Mouse (Mus musculus) kidney, embryonic 16.5 days (tissue): Measurements from ENCODE around the gene Add2. TPM values are rescaled to one million over a fixed set of nuclear protein-coding genes. Genes with fewer than 3 reads are reported as not detected.

Experiments used
- ATAC-seq: fragments of 200-750 bp; cut with Nextera tagmentation; 2 replicates; pipeline ENCODE4 v1.8.0; 2017; ENCODE audit warnings: moderate TSS enrichment; ENCODE audit not compliant: low FRiP score, low TSS enrichment
- H3K27ac ChIP-seq: fragments of 300-500 bp; sonication (generic); 2 replicates; pipeline ENCODE4 v1.5.1; 2014; ENCODE audit warnings: low read length
- H3K27me3 ChIP-seq: fragments of 300-500 bp; sonication (generic); 2 replicates; pipeline ENCODE4 v1.6.1; 2014; ENCODE audit warnings: low read length, control low read depth, mixed read lengths; ENCODE audit not compliant: insufficient read depth
- H3K36me3 ChIP-seq: fragments of 300-500 bp; sonication (generic); 2 replicates; pipeline ENCODE4 v1.6.1; 2014; ENCODE audit warnings: low read length, control low read depth, mixed read lengths; ENCODE audit not compliant: insufficient read depth
- H3K4me1 ChIP-seq: fragments of 300-500 bp; sonication (generic); 2 replicates; pipeline ENCODE4 v1.6.1; 2014; ENCODE audit warnings: low read length, control low read depth, mixed read lengths; ENCODE audit not compliant: insufficient read depth
- H3K4me2 ChIP-seq: fragments of 300-500 bp; sonication (generic); replicated peaks from 2 replicates; pipeline ENCODE4 v1.6.1; 2014; ENCODE audit warnings: low read depth, low read length
- H3K4me3 ChIP-seq: fragments of 300-500 bp; sonication (generic); 2 replicates; pipeline ENCODE4 v1.5.1; 2014; ENCODE audit warnings: mild to moderate bottlenecking, low read length
- H3K9ac ChIP-seq: fragments of 300-500 bp; sonication (generic); replicated peaks from 2 replicates; pipeline ENCODE4 v1.6.1; 2014; ENCODE audit warnings: low read length
- H3K9me3 ChIP-seq: fragments of 300-500 bp; sonication (generic); 2 replicates; pipeline ENCODE4 v1.6.1; 2016; ENCODE audit warnings: low read length, control low read depth
- WGBS: fragments of 180-500 bp; shearing (Covaris S2); extraction: QIAGEN DNeasy Blood & Tissue Kit; methylation state at CpG from one replicate; pipeline ENCODE4 v1.1.7; 2014; 5-methylcytosine and 5-hydroxymethylcytosine counted together
- polyA plus RNA-seq: library from polyadenylated mRNA; unstranded; fragments of >200 nt; fragmentation: Nextera tagmentation; extraction: Ambion mirVana; gene quantifications from 2 replicates; pipeline ENCODE4 v1.2.1, GENCODE M21; 2015

Add2 gene
- polyA plus RNA-seq, 1 experiment from 2014 or later: 5.0 TPM

DNA sequence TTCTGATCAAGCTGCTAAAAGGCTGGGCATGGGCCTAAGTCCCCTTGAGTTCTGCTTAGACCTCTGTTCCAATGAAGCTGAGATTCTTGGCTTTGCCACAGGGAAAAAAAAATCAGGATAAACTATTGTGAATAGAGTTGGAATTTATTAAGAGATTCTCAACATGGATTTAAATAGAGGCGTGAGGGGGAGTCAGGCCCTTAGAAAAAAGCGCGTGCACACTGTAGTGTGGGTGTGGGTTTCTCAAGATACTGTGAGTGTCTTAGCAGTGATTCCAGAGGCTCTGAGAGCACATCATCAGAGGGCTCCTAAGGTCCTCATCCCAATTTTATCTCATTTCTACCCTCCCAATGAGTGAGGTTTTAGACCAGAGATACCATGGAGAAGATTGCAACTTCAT, 31.7 kb downstream of the Add2 start:
- Histone ChIP-seq H3K4me1 (no peaks in the 10 kb centered on the region), H3K27ac (no peak overlapping the region), H3K4me3 (no peak overlapping the region), H3K4me2 (no peak overlapping the region), H3K9ac (no peak overlapping the region), H3K27me3 (no peaks in the 10 kb centered on the region), H3K9me3 (no peaks in the 10 kb centered on the region), H3K36me3 (no peaks in the 10 kb centered on the region)
- WGBS: 93% methylated on average over 3 of the region's 3 CpGs
- no peak for ATAC-seq

DNA sequence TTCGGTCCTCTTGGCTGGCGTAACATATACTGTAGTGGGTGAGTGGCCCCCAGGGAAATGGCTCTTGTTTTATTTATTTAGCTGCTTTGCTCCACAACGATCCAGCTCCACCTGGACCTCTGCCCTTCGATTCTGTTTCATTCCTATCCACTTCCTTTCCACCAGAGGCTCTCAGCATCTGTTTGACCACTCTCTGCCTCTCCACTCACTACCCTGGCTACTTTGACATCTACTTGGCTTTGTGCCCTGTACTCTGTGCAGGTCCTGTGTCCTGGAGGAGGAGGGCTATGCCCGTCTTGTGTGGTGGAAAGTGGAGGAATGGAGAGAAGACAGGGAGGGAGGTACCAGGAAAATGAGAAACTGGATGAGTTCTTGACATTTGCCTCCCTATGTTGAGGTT, 33.7 kb downstream of the Add2 start:
- WGBS: 43% methylated on average over 5 of the region's 5 CpGs
- Histone ChIP-seq H3K4me1 (no peaks in the 10 kb centered on the region), H3K27me3 (no peaks in the 10 kb centered on the region), H3K9me3 (no peaks in the 10 kb centered on the region), H3K4me3 (no peak overlapping the region), H3K27ac (no peak overlapping the region), H3K4me2 (no peak overlapping the region), H3K36me3 (no peaks in the 10 kb centered on the region), H3K9ac (no peak overlapping the region)
- ATAC-seq: no peak

DNA sequence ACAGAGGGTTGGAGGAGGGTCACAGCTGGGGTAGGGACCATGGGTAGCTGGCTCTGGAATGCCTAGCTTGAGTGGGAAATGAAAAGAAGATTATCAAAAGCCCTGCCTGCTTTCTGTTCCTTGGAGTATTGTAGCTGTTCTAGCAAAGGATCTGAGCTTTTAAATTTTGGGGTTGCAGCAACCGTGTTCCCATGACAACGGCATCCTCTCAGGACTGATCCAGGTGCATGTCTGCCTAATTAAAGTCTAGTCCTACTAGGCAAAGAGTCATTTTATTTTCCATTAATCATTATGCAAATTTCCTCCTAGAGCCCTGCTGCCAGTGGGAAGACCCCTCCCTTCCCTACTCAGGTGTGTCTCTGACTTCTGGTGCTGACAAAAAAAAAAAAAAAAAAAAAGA, 34.2 kb downstream of the Add2 start:
- no peak overlapping the region for H3K9ac ChIP-seq
- H3K9me3 ChIP-seq: no peaks in the 10 kb centered on the region
- 97% methylated on average over 2 of the region's 2 CpGs for WGBS
- H3K36me3 ChIP-seq: no peaks in the 10 kb centered on the region
- no peak overlapping the region for H3K4me3 ChIP-seq
- no peak overlapping the region for H3K27ac ChIP-seq
- no peak for ATAC-seq
- H3K27me3 ChIP-seq: no peaks in the 10 kb centered on the region
- no peaks in the 10 kb centered on the region for H3K4me1 ChIP-seq
- no peak overlapping the region for H3K4me2 ChIP-seq

DNA sequence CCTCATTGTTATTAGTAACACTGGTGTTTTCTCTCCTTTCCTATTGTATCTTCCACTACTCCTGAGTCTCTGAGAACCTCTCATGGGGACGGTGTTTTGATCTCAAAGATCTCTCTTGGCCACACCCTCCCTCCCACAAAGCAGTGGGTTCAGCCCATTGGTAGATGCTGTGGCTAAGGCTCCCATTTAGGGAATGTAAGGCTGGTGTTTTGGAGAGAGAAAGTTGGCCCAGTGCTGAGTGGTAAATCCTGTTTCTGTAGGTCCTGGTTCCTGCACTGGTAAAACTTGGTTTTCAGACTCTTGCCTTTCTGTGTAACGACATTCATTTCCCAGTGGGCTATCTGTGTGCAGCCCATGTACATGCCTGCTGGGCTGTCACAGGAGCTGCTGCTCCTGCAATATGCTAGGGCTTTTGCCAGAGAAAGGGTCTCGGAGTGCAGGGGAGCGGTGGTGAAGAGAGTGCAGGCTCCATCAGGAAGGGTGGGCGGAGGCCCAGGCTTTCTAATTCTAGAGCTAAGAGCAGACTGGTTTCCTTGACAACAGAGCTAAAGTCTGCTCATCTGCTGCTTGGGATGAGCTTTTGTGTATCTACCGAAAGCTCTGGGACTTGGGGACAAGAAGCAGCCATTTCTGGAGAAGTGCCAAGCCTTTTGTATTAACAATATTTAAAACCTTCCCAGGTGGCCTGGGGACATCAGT, 36.0 kb downstream of the Add2 start:
- Histone ChIP-seq H3K4me2 (no peak overlapping the region), H3K36me3 (no peaks in the 10 kb centered on the region), H3K9ac (no peak overlapping the region), H3K9me3 (no peaks in the 10 kb centered on the region), H3K27me3 (no peaks in the 10 kb centered on the region), H3K4me1 (no peaks in the 10 kb centered on the region), H3K27ac (no peak overlapping the region), H3K4me3 (no peak overlapping the region)
- no peak for ATAC-seq
- 68% methylated on average over 6 of the region's 6 CpGs for WGBS

DNA sequence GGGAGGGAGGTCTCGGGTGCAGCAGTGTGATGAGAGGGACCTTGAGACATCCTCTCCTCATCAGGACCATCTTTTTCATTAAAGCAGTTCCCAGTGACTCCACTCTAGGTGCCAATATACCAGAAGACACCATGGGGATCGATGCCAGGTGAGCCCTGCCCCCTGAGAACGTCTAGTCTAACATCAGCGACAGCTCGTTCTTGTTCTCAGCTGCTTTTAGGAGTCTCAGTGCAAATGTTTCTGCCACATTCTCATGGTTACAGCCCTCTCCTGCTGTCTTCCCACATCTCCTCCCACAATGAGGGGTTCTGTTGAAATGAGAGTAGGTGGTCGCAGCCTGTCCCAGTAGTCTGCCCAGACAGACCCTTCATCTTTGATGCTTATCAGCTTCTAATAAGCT, 38.2 kb downstream of the Add2 start:
- Histone ChIP-seq H3K27ac (no peak overlapping the region), H3K4me1 (no peaks in the 10 kb centered on the region)

DNA sequence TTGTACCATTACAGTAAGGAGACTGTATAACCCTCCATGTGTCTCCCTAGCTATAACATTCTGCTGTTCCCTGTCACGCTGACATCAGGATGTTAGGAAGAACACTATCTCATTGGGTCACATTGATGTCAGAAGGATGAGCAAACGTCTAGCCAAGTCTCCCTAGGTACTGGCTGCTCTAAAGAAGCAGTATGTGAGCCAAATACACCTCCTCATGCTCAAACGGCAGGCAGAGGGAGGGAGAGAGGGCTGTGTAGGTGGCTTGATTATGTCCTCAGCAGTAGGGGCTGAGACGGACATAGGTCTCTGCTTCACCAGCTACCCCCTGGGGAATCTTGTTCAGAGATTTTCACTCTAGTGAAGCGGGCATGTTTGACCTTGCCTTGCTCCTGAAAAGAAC, 38.7 kb downstream of the Add2 start:
- H3K4me2 ChIP-seq: no peak overlapping the region
- H3K27ac ChIP-seq: no peak overlapping the region
- H3K9me3 ChIP-seq: no peaks in the 10 kb centered on the region
- no peak for ATAC-seq
- no peak overlapping the region for H3K9ac ChIP-seq
- H3K4me3 ChIP-seq: no peak overlapping the region
- WGBS: 56% methylated on average over 5 of the region's 5 CpGs
- no peaks in the 10 kb centered on the region for H3K4me1 ChIP-seq
- H3K36me3 ChIP-seq: no peaks in the 10 kb centered on the region
- H3K27me3 ChIP-seq: no peaks in the 10 kb centered on the region

More for the DNA sequence above, 38.2 kb downstream of the Add2 start:
- 78% methylated on average over 6 of the region's 6 CpGs for WGBS
- Histone ChIP-seq H3K36me3 (no peaks in the 10 kb centered on the region), H3K4me2 (no peak overlapping the region), H3K4me3 (no peak overlapping the region), H3K27me3 (no peaks in the 10 kb centered on the region), H3K9me3 (no peaks in the 10 kb centered on the region), H3K9ac (no peak overlapping the region)
- no peak for ATAC-seq

DNA sequence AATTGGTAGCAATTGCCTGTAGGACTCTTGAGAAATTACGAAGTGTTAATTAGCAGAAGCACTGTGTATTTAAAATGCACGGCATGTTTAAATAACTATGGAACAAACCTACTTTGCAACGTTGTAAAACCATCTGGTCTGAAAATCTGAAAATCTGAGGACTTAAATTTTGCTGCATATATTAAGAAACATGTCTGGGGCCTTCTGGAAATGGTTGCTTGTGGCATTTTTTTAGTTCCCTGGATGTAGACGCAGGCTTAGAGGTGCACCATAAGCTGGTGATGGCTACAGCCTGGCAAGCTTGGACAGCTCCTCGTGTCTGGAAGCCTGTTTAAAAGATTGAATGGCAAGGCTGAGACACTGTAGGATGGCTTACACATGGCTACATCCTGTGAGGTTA, 40.5 kb downstream of the Add2 start:
- Histone ChIP-seq H3K27me3 (no peaks in the 10 kb centered on the region), H3K27ac (no peak overlapping the region), H3K36me3 (no peaks in the 10 kb centered on the region), H3K9me3 (no peaks in the 10 kb centered on the region), H3K4me2 (no peak overlapping the region), H3K4me3 (no peak overlapping the region), H3K4me1 (no peaks in the 10 kb centered on the region), H3K9ac (no peak overlapping the region)
- WGBS: 71% methylated on average over 5 of the region's 5 CpGs
- no peak for ATAC-seq

DNA sequence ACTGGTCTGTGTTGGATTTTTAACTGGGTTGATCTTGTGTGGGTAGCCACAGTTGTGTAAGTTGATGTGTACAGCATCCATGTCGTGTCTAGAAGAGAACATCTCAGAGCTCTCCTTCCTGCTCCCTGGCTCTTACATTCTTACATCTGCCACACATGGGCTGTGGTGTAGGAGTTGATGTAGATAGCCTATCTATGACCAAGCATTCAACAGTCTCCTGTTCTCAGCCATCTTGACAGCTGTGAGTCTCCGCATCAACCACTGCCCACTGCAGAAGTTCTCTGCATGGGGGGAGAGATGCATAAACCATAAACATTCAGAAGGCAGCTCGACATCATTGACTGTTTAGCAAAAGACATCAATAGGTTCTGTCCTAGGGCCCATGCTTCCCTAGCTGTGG, 41.4 kb downstream of the Add2 start:
- Histone ChIP-seq H3K36me3 (no peaks in the 10 kb centered on the region), H3K4me1 (no peaks in the 10 kb centered on the region), H3K4me2 (no peak overlapping the region), H3K27ac (no peak overlapping the region), H3K9me3 (no peaks in the 10 kb centered on the region), H3K27me3 (no peaks in the 10 kb centered on the region), H3K4me3 (no peak overlapping the region), H3K9ac (no peak overlapping the region)
- 86% methylated on average over 3 of the region's 3 CpGs for WGBS
- no peak for ATAC-seq

DNA sequence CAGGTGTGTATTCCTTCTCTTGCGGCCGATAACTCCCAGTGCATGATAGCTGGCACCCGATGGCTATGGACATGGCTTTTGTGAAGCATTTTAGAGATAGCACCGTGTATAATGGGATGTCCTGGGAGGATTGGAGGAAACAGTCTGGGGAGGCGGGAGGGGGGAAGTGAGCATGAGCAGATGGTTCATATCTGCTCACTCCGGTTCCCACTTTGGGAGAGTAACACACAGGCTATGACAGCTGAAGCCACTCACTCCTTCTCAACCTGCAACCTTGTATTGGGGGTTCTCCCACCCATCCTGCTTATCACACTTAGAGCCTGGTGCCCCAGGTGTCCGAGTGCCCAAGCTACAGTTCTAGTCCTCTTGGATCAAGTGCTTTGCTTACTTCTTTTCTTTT, 41.8 kb downstream of the Add2 start:
- no peak for ATAC-seq
- whole genome bisulfite sequencing: 86% methylated on average over 7 of the region's 7 CpGs

DNA sequence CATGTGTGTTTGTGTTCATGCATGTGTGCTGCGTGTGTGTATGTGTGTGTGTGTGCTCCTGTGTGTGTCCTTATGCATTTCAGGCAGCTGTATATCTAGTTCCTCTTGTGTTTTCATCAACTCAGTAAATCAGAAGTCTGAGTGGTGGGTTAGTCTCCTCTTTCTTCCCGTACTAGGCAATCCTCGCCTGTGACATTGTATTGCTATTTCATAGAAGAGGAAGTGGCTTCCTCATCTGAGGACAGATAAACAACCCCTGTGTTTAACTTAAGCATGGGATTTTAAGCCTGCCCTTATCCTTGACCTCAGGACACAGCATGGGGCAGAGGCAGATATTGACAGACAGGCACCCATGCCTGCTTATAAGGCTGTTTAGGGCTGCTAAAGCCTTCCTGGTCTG, 45.4 kb downstream of the Add2 start:
- ATAC-seq: no peak
- no peak overlapping the region for H3K4me2 ChIP-seq
- no peak overlapping the region for H3K27ac ChIP-seq
- WGBS: 86% methylated on average over 3 of the region's 3 CpGs
- H3K9me3 ChIP-seq: no peaks in the 10 kb centered on the region
- no peaks in the 10 kb centered on the region for H3K36me3 ChIP-seq
- no peak overlapping the region for H3K9ac ChIP-seq
- H3K27me3 ChIP-seq: no peaks in the 10 kb centered on the region
- H3K4me3 ChIP-seq: no peak overlapping the region
- H3K4me1 ChIP-seq: no peaks in the 10 kb centered on the region

More for the DNA sequence above, 41.8 kb downstream of the Add2 start:
- Histone ChIP-seq H3K9me3 (no peaks in the 10 kb centered on the region), H3K4me3 (no peak overlapping the region), H3K36me3 (no peaks in the 10 kb centered on the region), H3K4me2 (no peak overlapping the region), H3K4me1 (no peaks in the 10 kb centered on the region), H3K27ac (no peak overlapping the region), H3K9ac (no peak overlapping the region), H3K27me3 (no peaks in the 10 kb centered on the region)
